Comparison of ENCODE assay signal across 34 mouse cellular contexts in the genomic region with DNA sequence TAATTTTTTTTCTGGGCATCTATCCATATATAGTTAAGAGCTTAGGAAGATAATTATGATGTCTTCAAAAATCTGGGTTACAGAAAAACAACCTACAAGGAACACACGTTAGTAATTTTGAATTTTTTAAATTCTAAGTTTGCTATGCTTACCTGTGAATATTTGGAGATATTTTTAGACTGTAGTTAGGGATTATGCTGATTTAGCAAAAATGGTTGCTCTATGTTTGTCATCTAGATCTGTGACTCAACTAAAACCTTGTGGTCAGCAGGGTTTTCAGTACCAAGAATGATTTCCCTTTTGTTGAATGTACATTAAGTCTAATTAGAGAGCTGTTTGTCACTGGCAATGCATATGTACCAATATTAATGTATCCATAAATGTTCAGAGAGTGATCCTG.
"Had no signal": no experiment of that assay in that cellular context is flagged by ENCODE, and none has a peak within 500 bp of the region (broad histone marks: within the 10 kb centered on the region; RNA-seq: fewer than 3 reads in every experiment).

No protein-coding gene starts in this region.

- DNase-seq: heart, postnatal 10 days; heart, postnatal 14 days; heart, postnatal 36 days; heart, postnatal 4 days; kidney, adult 11 months; kidney, adult 18-20 months; kidney, adult 2 months; kidney, adult 8-10 months; kidney, adult 9 months; kidney, postnatal 10 days; kidney, postnatal 14 days; kidney, postnatal 25 days; kidney, postnatal 36 days; kidney, postnatal 4 days; layer of hippocampus, adult 9-11 months; layer of hippocampus, postnatal 36 days had no signal

- H3K36me3 ChIP-seq: heart, embryonic 12.5 days; heart, embryonic 13.5 days; heart, embryonic 15.5 days; hindbrain, embryonic 10.5 days; hindbrain, embryonic 12.5 days; hindbrain, embryonic 13.5 days; hindbrain, embryonic 15.5 days; intestine, embryonic 15.5 days; kidney, embryonic 15.5 days had no signal

- H3K4me2 ChIP-seq: heart, embryonic 12.5 days; heart, embryonic 13.5 days; heart, embryonic 15.5 days; hindbrain, embryonic 12.5 days; hindbrain, embryonic 13.5 days; hindbrain, embryonic 14.5 days; hindbrain, embryonic 15.5 days; intestine, embryonic 15.5 days; kidney, embryonic 15.5 days had no signal

- H3K4me1 ChIP-seq: heart, embryonic 12.5 days; heart, embryonic 13.5 days; heart, embryonic 15.5 days; hindbrain, embryonic 10.5 days; hindbrain, embryonic 12.5 days; hindbrain, embryonic 13.5 days; hindbrain, embryonic 15.5 days; intestine, embryonic 15.5 days; kidney, embryonic 15.5 days had no signal

- H3K27me3 ChIP-seq: heart, embryonic 12.5 days; heart, embryonic 13.5 days; heart, embryonic 15.5 days; hindbrain, embryonic 12.5 days; hindbrain, embryonic 13.5 days; hindbrain, embryonic 15.5 days; intestine, embryonic 15.5 days; kidney, embryonic 15.5 days had no signal

- H3K9me3 ChIP-seq: heart, embryonic 12.5 days; heart, embryonic 13.5 days; heart, embryonic 15.5 days; hindbrain, embryonic 10.5 days; hindbrain, embryonic 12.5 days; hindbrain, embryonic 13.5 days; hindbrain, embryonic 15.5 days; intestine, embryonic 15.5 days; kidney, embryonic 15.5 days had no signal

- H3K27ac ChIP-seq: heart, embryonic 13.5 days; heart, embryonic 15.5 days; hindbrain, embryonic 10.5 days; hindbrain, embryonic 12.5 days; hindbrain, embryonic 13.5 days; hindbrain, embryonic 14.5 days; hindbrain, embryonic 15.5 days; hindbrain, postnatal 0 days; intestine, embryonic 15.5 days; kidney, embryonic 15.5 days; kidney, postnatal 0 days; layer of hippocampus, adult 2 months; left cerebral cortex, adult 2 months had no signal

- ATAC-seq: hindbrain, embryonic 16.5 days; hindbrain, postnatal 0 days; inflammation-experienced regulatory T-cells, adult 6 months; intestine, embryonic 15.5 days; intestine, embryonic 16.5 days; intestine, postnatal 0 days had no signal

- H3K9ac ChIP-seq: heart, embryonic 12.5 days; heart, embryonic 13.5 days; heart, embryonic 15.5 days; hindbrain, embryonic 12.5 days; hindbrain, embryonic 13.5 days; hindbrain, embryonic 14.5 days; hindbrain, embryonic 15.5 days; intestine, embryonic 15.5 days; kidney, embryonic 15.5 days had no signal

- H3K4me3 ChIP-seq: heart, embryonic 12.5 days; heart, embryonic 13.5 days; heart, embryonic 15.5 days; hindbrain, embryonic 10.5 days; hindbrain, embryonic 12.5 days; hindbrain, embryonic 13.5 days; hindbrain, embryonic 15.5 days; intestine, embryonic 15.5 days; kidney, embryonic 15.5 days; layer of hippocampus, adult 2 months; left cerebral cortex, adult 2 months had no signal
